Comparison of ENCODE assay signal across 9 mouse cellular contexts in genomic region chr10:83140258-83140936, GRCm38 (mm10).
DNase-seq lines count a peak whose midpoint lies in the region; ATAC-seq and TF ChIP-seq lines count a peak whose summit lies in the region.
"Had no signal": no experiment of that assay in that cellular context is flagged by ENCODE, and none has a peak within 500 bp of the region (broad histone marks: within the 10 kb centered on the region; RNA-seq: fewer than 3 reads in every experiment).

No protein-coding gene starts in this region.

- intact Hi-C loops in heart, postnatal 36 days (cut with DNase I) = no loop called here

- ATAC-seq in intestine, embryonic 15.5 days = peak; percentile 34
- ATAC-seq in intestine, postnatal 0 days = no peak
- 0 out of 2 replicates have a peak, but pooled peaks have one; percentile 54 for ATAC-seq in neural tube, embryonic 12.5 days (ENCODE audit: low FRiP score, low read depth)
- no peak for ATAC-seq in granulocyte monocyte progenitor cell, adult 5-6 weeks (replicated peaks; ENCODE audit: poor library complexity, severe bottlenecking)

- H3K36me3 ChIP-seq in intestine, embryonic 15.5 days = no peaks in the 10 kb centered on the region
- no peaks in the 10 kb centered on the region for H3K36me3 ChIP-seq in intestine, postnatal 0 days (ENCODE audit: control insufficient read depth, insufficient read depth)
- no peaks in the 10 kb centered on the region for H3K36me3 ChIP-seq in neural tube, embryonic 12.5 days

- no peaks in the 10 kb centered on the region for H3K9me3 ChIP-seq in intestine, embryonic 15.5 days
- H3K9me3 ChIP-seq in intestine, postnatal 0 days (ENCODE audit: control insufficient read depth) = no peaks in the 10 kb centered on the region
- H3K9me3 ChIP-seq in neural tube, embryonic 12.5 days = no peaks in the 10 kb centered on the region

- no peak for TF ChIP-seq CTCF in intestine, postnatal 0 days (IDR thresholded peaks at IDR 0.05; ENCODE audit: low read depth)
- TF ChIP-seq CTCF in brain, embryonic 14.5 days (IDR thresholded peaks at IDR 0.05; ENCODE audit: borderline replicate concordance, extremely low read depth, insufficient read depth, insufficient read length) = no peak

- H3K27ac ChIP-seq in intestine, embryonic 15.5 days = no peak overlapping the region
- no peak overlapping the region for H3K27ac ChIP-seq in intestine, postnatal 0 days (ENCODE audit: low read depth, low read length)
- H3K27ac ChIP-seq in neural tube, embryonic 12.5 days = no peak overlapping the region
- H3K27ac ChIP-seq: liver, embryonic 14.5 days had no signal

- no peak for TF ChIP-seq POLR2A in brain, embryonic 14.5 days (IDR thresholded peaks at IDR 0.05; ENCODE audit: borderline replicate concordance, extremely low read depth, insufficient read depth, insufficient read length, poor library complexity, severe bottlenecking)

- 66% methylated on average over 16 of the region's 16 CpGs for WGBS in intestine, embryonic 15.5 days
- whole genome bisulfite sequencing in intestine, postnatal 0 days = 67% methylated on average over 16 of the region's 16 CpGs
- WGBS in neural tube, embryonic 12.5 days = 52% methylated on average over 16 of the region's 16 CpGs

- H3K27me3 ChIP-seq in intestine, embryonic 15.5 days (replicated peaks) = no peaks in the 10 kb centered on the region
- H3K27me3 ChIP-seq in intestine, postnatal 0 days (replicated peaks; ENCODE audit: control insufficient read depth, insufficient read depth, low read length) = no peaks in the 10 kb centered on the region
- H3K27me3 ChIP-seq in neural tube, embryonic 12.5 days (replicated peaks) = 0 out of 2 replicates have a peak, but pooled peaks cover 4% of the 10 kb centered on the region

- DNase-seq in brain, embryonic 14.5 days (ENCODE audit: low read depth) = peak; percentile 78
- peak; percentile 49 to 59 for DNase-seq in frontal cortex, postnatal 36 days (ENCODE audit: low spot score in 2 of 2)
- no peak for DNase-seq in cerebellum, adult 11 months
- no peak for DNase-seq in heart, postnatal 36 days

- H3K4me2 ChIP-seq in intestine, embryonic 15.5 days (replicated peaks) = no peak overlapping the region
- no peak overlapping the region for H3K4me2 ChIP-seq in intestine, postnatal 0 days (replicated peaks; ENCODE audit: low read depth)
- H3K4me2 ChIP-seq in neural tube, embryonic 12.5 days (replicated peaks) = no peak overlapping the region

- H3K4me1 ChIP-seq in intestine, embryonic 15.5 days (replicated peaks) = 0 out of 2 replicates have a peak, but pooled peaks cover 5% of the 10 kb centered on the region
- no peaks in the 10 kb centered on the region for H3K4me1 ChIP-seq in intestine, postnatal 0 days (replicated peaks; ENCODE audit: control insufficient read depth, insufficient read depth, low read length)
- peaks cover 20% of the 10 kb centered on the region for H3K4me1 ChIP-seq in neural tube, embryonic 12.5 days

- no peak overlapping the region for H3K4me3 ChIP-seq in intestine, embryonic 15.5 days (replicated peaks)
- H3K4me3 ChIP-seq in intestine, postnatal 0 days (ENCODE audit: low read depth, low read length) = no peak overlapping the region
- H3K4me3 ChIP-seq in neural tube, embryonic 12.5 days = no peak overlapping the region

- no peak overlapping the region for H3K9ac ChIP-seq in intestine, embryonic 15.5 days
- no peak overlapping the region for H3K9ac ChIP-seq in intestine, postnatal 0 days (ENCODE audit: low read depth, low read length)
- H3K9ac ChIP-seq in neural tube, embryonic 12.5 days = no peak overlapping the region
- H3K9ac ChIP-seq: liver, embryonic 14.5 days had no signal

Comparison
In these comparisons a context has a peak if more than half of its experiments do, and no peak if none do; other contexts are left out.
1. ATAC-seq: peak in intestine, embryonic 15.5 days (single experiment) and neural tube, embryonic 12.5 days (single experiment); none in intestine, postnatal 0 days (single experiment) and granulocyte monocyte progenitor cell, adult 5-6 weeks (single experiment).
2. DNase-seq: peak in brain, embryonic 14.5 days (single experiment) and frontal cortex, postnatal 36 days (2 of 2); none in cerebellum, adult 11 months (single experiment) and heart, postnatal 36 days (0 of 2).